Mouse (Mus musculus) liver (tissue): ENCODE results near the gene Syndig1.
A peak's percentile ranks its signal among the peaks of the same experiment; 100 is the strongest.

ENCODE experiments used
- DNase-seq: peaks from one replicate; pipeline ENCODE4 v3.0.0-alpha.2; 2020; ENCODE audit warnings: mixed read lengths

Gene Syndig1

GRCm38 (mm10) chr2:149828911-149829310 is at the start of gene Syndig1:
Gene Syndig1, plus strand, starts transcription at chr2:149829211.
- DNase-seq = no peak

GRCm38 (mm10) chr2:149798613-149799012 is 30.4 kb upstream of the Syndig1 start:
- no peak for DNase-seq

GRCm38 (mm10) chr2:149804599-149805140 is 24.3 kb upstream of the Syndig1 start:
- no peak for DNase-seq

- DNase-seq = no peak
Observed at GRCm38 (mm10) chr2:149805256-149805655, 23.8 kb upstream of the Syndig1 start.

GRCm38 (mm10) chr2:149812899-149813298 is 16.1 kb upstream of the Syndig1 start:
- no peak for DNase-seq

GRCm38 (mm10) chr2:149818395-149818794 is 10.6 kb upstream of the Syndig1 start:
- DNase-seq = no peak

GRCm38 (mm10) chr2:149819751-149820150 is 9.3 kb upstream of the Syndig1 start:
- DNase-seq = no peak

- DNase-seq = no peak
Observed at GRCm38 (mm10) chr2:149820201-149820600, 8.8 kb upstream of the Syndig1 start.

GRCm38 (mm10) chr2:149829955-149830535 is 1.0 kb downstream of the Syndig1 start:
- DNase-seq = no peak

GRCm38 (mm10) chr2:149830536-149831458 is 1.8 kb downstream of the Syndig1 start, which contains the start of gene C530025M09Rik:
Gene C530025M09Rik, minus strand, starts transcription at chr2:149831213.
- peak; percentile 37 for DNase-seq

GRCm38 (mm10) chr2:149831459-149832245 is 2.6 kb downstream of the Syndig1 start:
- DNase-seq = no peak

- no peak for DNase-seq
Observed at GRCm38 (mm10) chr2:149832301-149832700, 3.3 kb downstream of the Syndig1 start.

- no peak for DNase-seq
Observed at GRCm38 (mm10) chr2:149835091-149835490, 6.1 kb downstream of the Syndig1 start.

GRCm38 (mm10) chr2:149836471-149837135 is 7.6 kb downstream of the Syndig1 start:
- no peak for DNase-seq

GRCm38 (mm10) chr2:149839666-149840065 is 10.7 kb downstream of the Syndig1 start:
- no peak for DNase-seq

GRCm38 (mm10) chr2:149844575-149844974 is 15.6 kb downstream of the Syndig1 start:
- DNase-seq = no peak

GRCm38 (mm10) chr2:149848778-149849177 is 19.8 kb downstream of the Syndig1 start:
- DNase-seq = no peak

- no peak for DNase-seq
Observed at GRCm38 (mm10) chr2:149861002-149861401, 32.0 kb downstream of the Syndig1 start.

GRCm38 (mm10) chr2:149865914-149866435 is 37.0 kb downstream of the Syndig1 start:
- no peak for DNase-seq

- no peak for DNase-seq
Observed at GRCm38 (mm10) chr2:149870496-149870895, 41.5 kb downstream of the Syndig1 start.

- no peak for DNase-seq
Observed at GRCm38 (mm10) chr2:149872496-149872895, 43.5 kb downstream of the Syndig1 start.

GRCm38 (mm10) chr2:149873346-149873745 is 44.3 kb downstream of the Syndig1 start:
- DNase-seq = no peak
